Mouse (Mus musculus) stomach, embryonic 16.5 days (tissue): ENCODE measurements at regions not wholly inside any gene's neighbourhood (a gene's known extent, or its start where the extent isn't known, plus 50 kb on each side); places are given as distances from the start of the nearest gene placed in this dataset.
A peak's percentile ranks its signal among the peaks of the same experiment; 100 is the strongest.

Experiments
- ATAC-seq: fragments of 200-750 bp; cut with Nextera tagmentation; 2 replicates; pipeline ENCODE4 v1.8.0; 2017; ENCODE audit warnings: moderate number of reproducible peaks, moderate TSS enrichment; ENCODE audit not compliant: insufficient read depth, low FRiP score
- H3K27ac ChIP-seq: fragments of 300-500 bp; sonication (generic); 2 replicates; pipeline ENCODE4 v1.5.1; 2014; ENCODE audit warnings: low read length
- H3K27me3 ChIP-seq: fragments of 300-500 bp; sonication (generic); 2 replicates; pipeline ENCODE4 v1.6.1; 2014; ENCODE audit warnings: low read length, control low read depth, mixed read lengths; ENCODE audit not compliant: control insufficient read depth, insufficient read depth
- H3K36me3 ChIP-seq: fragments of 300-500 bp; sonication (generic); 2 replicates; pipeline ENCODE4 v1.6.1; 2014; ENCODE audit warnings: low read length; ENCODE audit not compliant: control insufficient read depth, insufficient read depth
- H3K4me1 ChIP-seq: fragments of 300-500 bp; sonication (generic); 2 replicates; pipeline ENCODE4 v1.6.1; 2014; ENCODE audit warnings: low read length, control low read depth, mixed read lengths; ENCODE audit not compliant: control insufficient read depth, insufficient read depth
- H3K4me2 ChIP-seq: fragments of 300-500 bp; sonication (generic); 2 replicates; pipeline ENCODE4 v1.6.1; 2014; ENCODE audit warnings: low read depth, low read length, mixed read lengths
- H3K4me3 ChIP-seq: fragments of 300-500 bp; sonication (generic); replicated peaks from 2 replicates; pipeline ENCODE4 v1.5.1; 2014; ENCODE audit warnings: mild to moderate bottlenecking, low read length
- H3K9ac ChIP-seq: fragments of 300-500 bp; sonication (generic); 2 replicates; pipeline ENCODE4 v1.6.1; 2014; ENCODE audit warnings: low read length
- H3K9me3 ChIP-seq: fragments of 300-500 bp; sonication (generic); replicated peaks from 2 replicates; pipeline ENCODE4 v1.6.1; 2016; ENCODE audit warnings: low read length, control low read depth; ENCODE audit not compliant: control insufficient read depth
- WGBS: fragments of 180-500 bp; shearing (Covaris S2); extraction: QIAGEN DNeasy Blood & Tissue Kit; methylation state at CpG from one replicate; pipeline ENCODE4 v1.1.7; 2014; 5-methylcytosine and 5-hydroxymethylcytosine counted together

DNA sequence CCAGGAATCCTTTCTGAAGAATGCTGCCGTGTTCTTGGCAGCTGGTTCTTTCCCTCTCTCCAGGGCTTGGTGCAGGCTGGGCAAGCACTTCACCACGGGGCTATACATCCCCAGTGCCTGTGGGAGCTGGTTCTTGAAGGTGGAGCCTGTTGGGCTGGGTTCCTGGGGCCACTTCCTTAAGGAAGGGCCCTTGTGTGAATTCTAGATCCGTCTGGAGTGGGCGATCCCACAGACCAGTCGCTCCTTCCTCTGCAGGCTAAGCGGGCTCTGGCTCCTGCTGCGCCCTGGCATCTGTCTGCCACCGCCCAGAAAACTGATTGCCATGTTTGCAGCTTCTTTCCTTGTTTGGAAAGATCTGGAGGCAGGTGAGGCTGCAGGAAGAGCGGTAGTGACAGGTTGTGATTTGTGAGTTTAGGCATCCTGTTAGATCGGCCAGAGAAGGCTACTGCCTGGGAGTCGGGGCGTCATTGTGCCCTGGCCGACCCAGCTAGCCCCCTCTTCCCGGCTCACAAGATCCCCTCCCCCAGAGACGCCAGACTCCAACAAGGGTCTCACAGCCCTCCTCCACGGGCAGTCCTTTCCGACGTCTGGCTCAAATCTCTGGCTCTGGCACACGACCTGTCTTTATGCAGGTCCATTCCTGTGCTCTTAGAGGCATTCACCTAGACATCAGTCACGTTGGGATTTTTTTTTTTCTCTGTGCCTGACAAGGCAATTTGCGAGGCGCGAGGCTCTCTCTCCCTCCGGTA is 135.6 kb downstream of the Nectin1 start:
- H3K4me2 ChIP-seq: peak overlapping the region; percentile 5
- WGBS: 5% methylated on average over 24 of the region's 24 CpGs
- no peaks in the 10 kb centered on the region for H3K4me1 ChIP-seq
- no peak overlapping the region for H3K27ac ChIP-seq
- ATAC-seq: no peak
- no peaks in the 10 kb centered on the region for H3K36me3 ChIP-seq
- H3K27me3 ChIP-seq: peaks cover 39% of the 10 kb centered on the region
- H3K9ac ChIP-seq: no peak overlapping the region
- no peaks in the 10 kb centered on the region for H3K9me3 ChIP-seq
- 0 out of 2 replicates have a peak overlapping the region, but pooled peaks have one; percentile 0 for H3K4me3 ChIP-seq

DNA sequence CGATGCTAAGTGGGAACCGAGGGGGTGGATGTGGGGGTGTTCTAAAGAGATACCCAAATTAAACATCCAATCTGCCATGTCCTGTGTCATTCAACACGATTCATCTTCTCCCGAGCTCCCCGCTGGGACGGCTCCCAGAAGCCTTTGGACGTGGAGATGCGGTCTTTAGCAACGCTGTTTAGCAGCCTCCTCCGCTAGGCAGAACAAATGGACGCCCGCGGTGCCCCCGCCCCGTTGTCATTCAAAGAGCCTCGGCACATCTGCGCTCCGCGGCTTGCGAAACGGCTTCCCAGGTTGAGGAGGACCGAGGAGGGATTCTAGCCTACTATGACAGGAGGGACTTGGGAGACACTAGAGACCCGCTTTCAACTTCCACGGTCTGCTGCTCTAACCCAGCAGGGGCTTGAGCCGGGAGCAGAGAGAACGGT is 136.2 kb downstream of the Nectin1 start:
- Histone ChIP-seq H3K27ac (no peak overlapping the region), H3K9ac (no peak overlapping the region), H3K4me3 (peak overlapping the region; percentile 0; the same call in 1 of the 2 replicates), H3K4me1 (no peaks in the 10 kb centered on the region), H3K4me2 (peak overlapping the region; percentile 5), H3K27me3 (peaks cover 39% of the 10 kb centered on the region), H3K36me3 (no peaks in the 10 kb centered on the region), H3K9me3 (no peaks in the 10 kb centered on the region)
- ATAC-seq: no peak
- WGBS: under 1% methylated on average over 26 of the region's 26 CpGs

DNA sequence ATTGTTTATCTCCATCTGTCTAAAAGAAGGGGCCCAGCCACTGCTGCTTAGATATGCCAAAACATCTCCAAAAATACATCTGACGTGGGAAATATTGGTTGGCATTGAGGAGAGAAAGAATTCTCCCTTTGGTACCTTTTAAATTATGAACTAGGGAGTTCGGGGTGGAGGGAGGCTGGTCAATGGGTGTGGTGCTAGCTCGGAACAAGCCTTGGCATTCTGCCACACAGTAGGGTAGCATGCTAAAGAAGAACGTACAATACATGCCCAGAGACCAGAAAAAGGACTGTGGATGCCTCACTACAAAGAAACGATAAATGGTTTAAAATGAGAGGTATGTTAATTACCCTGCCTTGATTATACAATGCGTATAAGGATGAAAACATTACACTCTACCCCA is 149.3 kb downstream of the Nectin1 start:
- ATAC-seq: no peak
- WGBS: 50% methylated on average over 6 of the region's 6 CpGs
- no peak overlapping the region for H3K4me2 ChIP-seq

DNA sequence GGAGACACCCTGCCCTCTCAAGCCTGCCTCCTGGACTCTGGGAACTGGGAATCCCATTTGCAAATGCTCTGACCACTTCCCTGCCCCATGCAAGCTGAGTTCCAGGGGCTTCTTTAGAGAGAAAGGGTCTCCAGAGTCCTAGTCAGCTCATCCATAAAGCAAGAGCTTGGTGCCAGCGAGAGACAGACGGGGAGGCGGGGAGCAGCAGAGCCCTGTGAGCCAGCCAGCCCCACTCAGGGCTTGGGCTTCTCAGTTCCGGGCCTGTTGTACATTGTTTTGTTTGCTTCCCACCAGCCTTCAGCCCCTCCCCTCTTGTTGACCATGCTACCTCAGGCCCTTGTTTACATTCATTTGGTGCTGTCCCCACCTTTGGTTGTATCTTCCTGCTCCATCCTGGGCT is 143.9 kb upstream of the Thy1 start:
- Histone ChIP-seq H3K4me2 (no peak overlapping the region), H3K27ac (no peak overlapping the region), H3K4me1 (no peaks in the 10 kb centered on the region), H3K4me3 (no peak overlapping the region), H3K27me3 (no peaks in the 10 kb centered on the region), H3K9ac (no peak overlapping the region), H3K9me3 (no peaks in the 10 kb centered on the region), H3K36me3 (no peaks in the 10 kb centered on the region)
- 48% methylated on average over 4 of the region's 4 CpGs for WGBS
- ATAC-seq: no peak

More for the DNA sequence above, 149.3 kb downstream of the Nectin1 start:
- H3K27ac ChIP-seq: no peak overlapping the region
- H3K9me3 ChIP-seq: no peaks in the 10 kb centered on the region
- no peaks in the 10 kb centered on the region for H3K4me1 ChIP-seq
- H3K4me3 ChIP-seq: no peak overlapping the region
- no peak overlapping the region for H3K9ac ChIP-seq
- H3K36me3 ChIP-seq: no peaks in the 10 kb centered on the region
- no peaks in the 10 kb centered on the region; the same call in 1 of the 2 replicates for H3K27me3 ChIP-seq

DNA sequence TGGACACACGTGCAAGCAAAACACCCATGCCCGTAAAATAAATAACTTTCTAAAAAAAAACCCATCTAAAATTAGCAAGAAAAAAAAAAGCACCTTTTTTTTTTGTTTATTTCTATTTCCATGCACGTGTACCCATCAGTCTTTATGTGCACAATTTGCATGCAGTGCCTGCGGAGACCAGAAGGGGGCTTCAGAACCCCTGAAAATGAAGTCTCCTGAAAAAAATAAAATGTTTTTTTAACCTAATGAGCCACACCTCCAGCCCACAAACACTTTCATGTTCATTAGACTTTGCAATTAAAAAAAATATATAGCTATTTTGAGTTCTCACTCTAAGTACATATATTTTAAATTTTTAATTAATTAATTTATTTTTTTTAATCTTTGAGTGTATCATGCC is 134.9 kb upstream of the Thy1 start:
- Histone ChIP-seq H3K4me1 (no peaks in the 10 kb centered on the region), H3K4me3 (no peak overlapping the region), H3K4me2 (no peak overlapping the region), H3K27me3 (no peaks in the 10 kb centered on the region), H3K9ac (no peak overlapping the region), H3K36me3 (no peaks in the 10 kb centered on the region), H3K27ac (no peak overlapping the region), H3K9me3 (no peaks in the 10 kb centered on the region)
- 86% methylated on average over 4 of the region's 4 CpGs for WGBS
- no peak for ATAC-seq

DNA sequence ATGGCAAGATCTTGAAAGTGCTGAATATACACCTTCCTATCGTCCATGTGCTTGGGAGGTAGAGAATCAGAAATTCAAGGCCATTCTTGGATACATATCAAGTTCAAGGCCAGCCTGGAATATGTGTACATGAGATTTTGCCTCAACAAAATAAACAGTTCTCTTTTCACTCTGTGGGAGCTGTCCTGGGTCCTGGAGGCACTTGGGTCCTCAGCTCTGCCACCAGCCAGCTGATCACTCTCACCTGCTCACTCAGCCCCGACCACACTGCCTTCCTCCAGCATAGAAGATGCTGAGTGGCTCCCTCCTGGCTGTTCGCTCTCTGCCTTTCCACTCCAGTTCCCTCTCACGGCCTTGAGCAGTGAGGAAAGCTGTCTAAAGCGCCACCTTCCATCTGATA is 128.2 kb upstream of the Thy1 start:
- no peak for ATAC-seq
- H3K27ac ChIP-seq: no peak overlapping the region
- no peak overlapping the region for H3K4me3 ChIP-seq
- no peak overlapping the region for H3K4me2 ChIP-seq
- no peaks in the 10 kb centered on the region for H3K9me3 ChIP-seq
- no peaks in the 10 kb centered on the region for H3K36me3 ChIP-seq
- no peaks in the 10 kb centered on the region for H3K27me3 ChIP-seq
- no peak overlapping the region for H3K9ac ChIP-seq
- H3K4me1 ChIP-seq: no peaks in the 10 kb centered on the region
- WGBS: 48% methylated on average over 5 of the region's 5 CpGs

DNA sequence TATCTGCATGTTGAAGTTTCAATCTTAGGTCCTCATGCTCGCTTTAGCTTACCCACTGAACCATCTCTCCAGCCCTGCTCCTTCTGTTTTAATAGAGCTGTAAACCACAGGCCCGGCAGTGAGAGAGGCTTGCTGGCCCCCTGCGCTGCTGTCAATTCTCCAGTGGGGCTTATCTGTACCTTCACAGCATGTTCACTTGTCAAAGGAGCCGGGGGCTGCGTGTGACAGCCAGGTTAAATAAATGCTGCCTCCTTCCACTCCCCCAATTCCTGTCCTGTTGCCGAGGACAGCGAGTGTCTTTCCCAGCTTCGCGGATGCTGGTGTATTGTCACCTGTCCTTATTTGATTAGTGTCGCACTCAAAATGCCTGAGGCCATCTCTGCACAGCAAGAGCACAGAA is 125.7 kb upstream of the Thy1 start:
- Histone ChIP-seq H3K27me3 (peaks cover 6% of the 10 kb centered on the region; the same call in 1 of the 2 replicates), H3K36me3 (no peaks in the 10 kb centered on the region), H3K4me3 (no peak overlapping the region), H3K4me1 (no peaks in the 10 kb centered on the region), H3K27ac (no peak overlapping the region), H3K9ac (no peak overlapping the region), H3K4me2 (no peak overlapping the region), H3K9me3 (no peaks in the 10 kb centered on the region)
- no peak for ATAC-seq
- WGBS: 36% methylated on average over 10 of the region's 10 CpGs

DNA sequence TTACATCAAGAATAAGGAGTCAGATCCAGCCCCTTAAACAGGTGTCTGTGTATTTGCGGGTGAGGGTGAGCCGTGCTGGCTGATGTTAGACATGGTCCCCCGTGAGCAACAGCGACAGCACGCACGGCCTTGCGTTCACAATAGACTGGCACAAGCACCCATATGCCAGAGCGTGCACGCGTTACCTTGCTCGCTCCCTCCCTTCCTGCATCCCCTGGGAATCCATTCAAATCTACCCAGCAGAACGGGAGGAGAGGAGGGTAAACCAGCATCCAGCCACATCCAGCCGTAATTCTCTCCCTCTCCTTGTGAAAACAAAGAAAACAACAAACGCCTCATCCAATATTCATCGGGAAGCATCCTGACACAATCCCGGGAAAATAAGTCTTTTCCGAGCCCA is 124.2 kb upstream of the Thy1 start:
- WGBS: 83% methylated on average over 17 of the region's 17 CpGs
- no peaks in the 10 kb centered on the region for H3K36me3 ChIP-seq

DNA sequence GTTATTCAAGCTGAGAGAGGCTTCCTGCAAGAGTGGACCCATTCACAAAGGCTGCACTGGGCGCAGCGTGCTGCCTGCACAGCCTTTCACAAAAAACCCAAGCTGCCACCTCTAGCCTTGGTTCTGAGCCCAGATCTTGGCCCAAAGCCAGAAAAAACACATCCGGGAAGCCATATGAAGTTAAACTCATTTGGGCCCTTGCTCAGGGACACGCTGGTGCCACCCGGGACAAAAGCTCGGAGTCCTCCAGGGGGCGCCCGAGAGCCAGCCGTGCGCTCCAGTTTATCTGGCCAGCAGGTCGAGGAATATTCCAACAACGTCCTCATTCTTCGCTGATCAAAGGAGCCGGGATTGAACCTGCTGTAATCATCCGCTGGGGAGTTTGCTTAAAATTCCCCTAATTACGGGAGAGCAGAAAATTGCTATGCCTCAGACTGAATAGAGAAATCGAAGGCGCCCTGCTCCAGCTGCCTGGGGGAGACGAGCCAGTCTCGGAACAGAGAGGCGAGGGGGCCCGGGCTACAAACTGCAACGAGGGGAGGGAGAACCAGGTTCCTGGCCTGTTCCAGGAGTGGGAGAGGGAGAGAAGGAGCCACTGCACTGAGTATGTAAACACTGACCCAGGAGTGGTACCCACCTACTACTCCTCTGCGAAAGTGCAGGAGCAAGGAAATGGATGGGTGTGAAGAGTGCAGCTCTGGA is 123.0 kb upstream of the Thy1 start:
- ATAC-seq: 0 out of 2 replicates have a peak, but pooled peaks have one; percentile 21
- Histone ChIP-seq H3K4me1 (no peaks in the 10 kb centered on the region), H3K27me3 (peaks cover 9% of the 10 kb centered on the region), H3K4me2 (no peak overlapping the region), H3K27ac (no peak overlapping the region), H3K4me3 (no peak overlapping the region), H3K36me3 (no peaks in the 10 kb centered on the region), H3K9ac (no peak overlapping the region), H3K9me3 (no peaks in the 10 kb centered on the region)
- 14% methylated on average over 24 of the region's 24 CpGs for WGBS

More for the DNA sequence above, 124.2 kb upstream of the Thy1 start:
- ATAC-seq: no peak
- Histone ChIP-seq H3K9me3 (no peaks in the 10 kb centered on the region), H3K4me1 (no peaks in the 10 kb centered on the region), H3K4me2 (no peak overlapping the region), H3K27me3 (peaks cover 9% of the 10 kb centered on the region), H3K27ac (no peak overlapping the region), H3K9ac (no peak overlapping the region), H3K4me3 (no peak overlapping the region)
